Mouse (Mus musculus) embryonic facial prominence, embryonic 14.5 days (tissue): ENCODE results near the gene Cd302. TPM values are rescaled to one million over a fixed set of nuclear protein-coding genes. Genes with fewer than 3 reads are reported as not detected.

Source experiments
- ATAC-seq: fragments of 200-750 bp; cut with Nextera tagmentation; 2 replicates; pipeline ENCODE4 v1.8.0; 2017; ENCODE audit warnings: low read depth, moderate number of reproducible peaks, moderate TSS enrichment
- DNase-seq: peaks from one replicate; pipeline ENCODE4 v3.0.0-alpha.2; 2015; ENCODE audit warnings: low spot score
- H3K27ac ChIP-seq: fragments of 300-500 bp; sonication (generic); replicated peaks from 2 replicates; pipeline ENCODE4 v1.5.1; 2014; ENCODE audit warnings: low read depth, mild to moderate bottlenecking, low read length, moderate library complexity
- H3K27me3 ChIP-seq: fragments of 300-500 bp; sonication (generic); replicated peaks from 2 replicates; pipeline ENCODE4 v1.6.1; 2014; ENCODE audit warnings: low read length; ENCODE audit not compliant: control insufficient read depth, insufficient read depth
- H3K36me3 ChIP-seq: fragments of 300-500 bp; sonication (generic); 2 replicates; pipeline ENCODE4 v1.6.1; 2014; ENCODE audit warnings: low read length, mixed read lengths; ENCODE audit not compliant: control insufficient read depth, insufficient read depth
- H3K4me1 ChIP-seq: fragments of 300-500 bp; sonication (generic); 2 replicates; pipeline ENCODE4 v1.6.1; 2014; ENCODE audit warnings: antibody characterized with exemption, low read length; ENCODE audit not compliant: control insufficient read depth, insufficient read depth
- H3K4me2 ChIP-seq: fragments of 300-500 bp; sonication (generic); 2 replicates; pipeline ENCODE4 v1.6.1; 2014; ENCODE audit warnings: low read depth, mild to moderate bottlenecking, low read length, moderate library complexity, mixed read lengths
- H3K4me3 ChIP-seq: fragments of 300-500 bp; sonication (generic); 2 replicates; pipeline ENCODE4 v1.5.1; 2014; ENCODE audit warnings: low read depth, mild to moderate bottlenecking, low read length
- H3K9ac ChIP-seq: fragments of 300-500 bp; sonication (generic); 2 replicates; pipeline ENCODE4 v1.6.1; 2014; ENCODE audit warnings: low read depth, mild to moderate bottlenecking, low read length, moderate library complexity, mixed read lengths
- H3K9me3 ChIP-seq: fragments of 300-500 bp; sonication (generic); 2 replicates; pipeline ENCODE4 v1.6.1; 2016; ENCODE audit warnings: low read length; ENCODE audit not compliant: control insufficient read depth
- WGBS: fragments of 180-500 bp; shearing (Covaris S2); extraction: QIAGEN DNeasy Blood & Tissue Kit; methylation state at CpG from one replicate; pipeline ENCODE4 v1.1.7; 2014; 5-methylcytosine and 5-hydroxymethylcytosine counted together
- polyA plus RNA-seq: library from polyadenylated mRNA; unstranded; fragments of >200 nt; fragmentation: Nextera tagmentation; extraction: Ambion mirVana; gene quantifications from 2 replicates; pipeline ENCODE4 v1.2.1, GENCODE M21; 2014

Gene Cd302
- polyA plus RNA-seq, 1 experiment from 2014 or later, result 55.2 TPM

DNA sequence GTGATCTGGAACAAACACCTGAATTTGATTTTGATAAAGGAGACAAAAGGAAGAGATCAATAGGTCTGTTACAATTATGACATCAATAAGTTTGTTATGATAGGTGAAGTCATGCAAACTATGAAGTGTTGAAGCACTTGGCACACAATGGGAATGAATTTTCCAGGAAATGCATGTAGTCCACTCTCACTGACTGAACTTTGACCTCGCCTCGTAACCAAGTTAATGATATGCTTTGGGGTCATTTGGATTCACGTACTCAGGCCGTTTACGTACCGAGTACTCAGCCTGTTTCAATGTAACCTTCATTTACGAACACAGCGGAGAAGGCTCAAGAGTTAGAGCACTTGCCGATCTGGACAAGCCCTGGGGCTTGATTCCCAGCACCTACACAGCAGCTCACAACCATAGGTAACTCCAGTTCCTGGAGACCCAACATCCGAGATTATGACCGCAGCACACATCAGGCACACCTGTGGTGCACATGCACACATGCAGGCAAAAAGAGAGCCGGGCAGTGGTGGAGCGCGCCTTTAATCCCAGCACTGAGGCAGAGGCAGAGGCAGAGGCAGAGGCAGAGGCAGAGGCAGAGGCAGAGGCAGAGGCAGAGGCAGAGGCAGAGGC, 14.3 kb downstream of the Cd302 start:
- Histone ChIP-seq H3K27ac (no peak overlapping the region), H3K4me1 (peaks cover 8% of the 10 kb centered on the region), H3K9ac (no peak overlapping the region), H3K9me3 (no peaks in the 10 kb centered on the region), H3K27me3 (no peaks in the 10 kb centered on the region), H3K36me3 (peaks cover 12% of the 10 kb centered on the region; the same call in 1 of the 2 replicates), H3K4me3 (no peak overlapping the region), H3K4me2 (no peak overlapping the region)
- ATAC-seq (no peak), DNase-seq (no peak)
- 92% methylated on average over 14 of the region's 14 CpGs for WGBS

GRCm38 (mm10) chr2:60267567-60267966, 16.7 kb downstream of the Cd302 start:
- DNase-seq, result peak; percentile 87
- peaks cover 8% of the 10 kb centered on the region for H3K4me1 ChIP-seq
- H3K4me2 ChIP-seq, result no peak overlapping the region
- peak; percentile 96 for ATAC-seq
- no peak overlapping the region; the same call in 1 of the 2 replicates for H3K27ac ChIP-seq
- no peaks in the 10 kb centered on the region for H3K27me3 ChIP-seq
- 12% methylated on average over 1 of the region's 1 CpGs for WGBS
- no peak overlapping the region for H3K4me3 ChIP-seq
- peaks cover 13% of the 10 kb centered on the region; the same call in 1 of the 2 replicates for H3K36me3 ChIP-seq
- H3K9ac ChIP-seq, result no peak overlapping the region
- no peaks in the 10 kb centered on the region for H3K9me3 ChIP-seq

DNA sequence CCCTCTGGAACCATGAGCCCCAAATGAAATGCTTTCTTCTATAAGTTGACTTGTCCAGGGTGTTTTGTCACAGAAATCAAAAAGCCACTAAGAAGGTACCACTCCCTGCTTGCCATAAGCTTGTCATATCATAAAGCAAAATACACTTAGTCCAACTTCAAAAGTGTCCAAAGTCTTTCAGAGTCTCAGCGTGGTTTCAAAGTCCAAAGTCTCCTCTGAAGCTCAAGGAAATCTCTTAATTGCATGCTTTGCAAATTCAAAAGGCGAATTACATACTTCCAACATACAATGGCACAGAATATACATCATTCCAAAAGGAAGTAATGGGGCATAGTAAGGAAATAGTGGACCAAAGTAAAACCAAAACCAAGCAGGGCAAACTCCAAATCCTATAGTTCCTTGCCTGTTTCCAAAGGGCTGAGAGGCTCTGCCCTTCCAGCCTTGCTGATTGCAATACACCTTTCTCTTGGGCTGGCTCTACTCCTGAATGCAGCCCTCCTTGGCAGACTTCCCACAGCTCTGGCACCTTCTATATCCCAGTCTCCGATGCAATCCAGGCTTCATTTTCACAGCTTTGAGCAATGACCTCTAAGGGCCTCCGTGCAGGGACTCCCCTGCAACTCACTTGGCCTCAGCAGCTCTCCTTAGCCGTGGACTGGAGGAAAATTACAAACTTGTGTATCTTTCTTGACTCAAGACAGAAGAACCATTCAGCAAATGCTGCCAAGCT, 23.5 kb downstream of the Cd302 start:
- H3K4me2 ChIP-seq, result no peak overlapping the region
- H3K36me3 ChIP-seq, result 0 out of 2 replicates have a peak, but pooled peaks cover 14% of the 10 kb centered on the region
- no peaks in the 10 kb centered on the region for H3K4me1 ChIP-seq
- ATAC-seq (no peak), DNase-seq (no peak)
- no peak overlapping the region for H3K9ac ChIP-seq
- no peaks in the 10 kb centered on the region for H3K27me3 ChIP-seq
- H3K9me3 ChIP-seq, result no peaks in the 10 kb centered on the region
- WGBS, result 81% methylated on average over 5 of the region's 5 CpGs
- no peak overlapping the region for H3K4me3 ChIP-seq
- H3K27ac ChIP-seq, result no peak overlapping the region

DNA sequence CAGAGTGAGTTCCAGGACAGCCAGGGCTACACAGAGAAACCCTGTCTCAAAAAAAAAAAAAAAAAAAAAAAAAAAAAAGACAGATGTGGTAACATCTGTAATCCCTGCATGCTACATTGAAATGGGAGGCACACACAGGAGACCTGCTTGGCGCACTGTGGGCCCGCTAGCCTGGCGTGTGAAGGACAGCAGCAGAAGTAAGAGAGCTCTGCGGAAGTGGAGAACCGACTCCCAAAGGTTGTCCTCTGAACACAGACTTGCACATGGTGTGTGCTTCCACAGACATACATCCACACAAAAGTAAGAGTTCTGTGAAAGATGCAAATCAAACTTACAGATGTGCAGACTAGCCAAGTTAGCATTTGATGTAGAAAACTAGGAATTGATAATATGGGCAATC, 25.1 kb downstream of the Cd302 start:
- Histone ChIP-seq H3K9ac (no peak overlapping the region), H3K36me3 (peaks cover 20% of the 10 kb centered on the region), H3K9me3 (no peaks in the 10 kb centered on the region), H3K4me3 (no peak overlapping the region), H3K27me3 (no peaks in the 10 kb centered on the region), H3K4me1 (no peaks in the 10 kb centered on the region), H3K27ac (no peak overlapping the region), H3K4me2 (no peak overlapping the region)
- ATAC-seq (no peak), DNase-seq (no peak)
- WGBS, result 91% methylated on average over 5 of the region's 5 CpGs

- DNase-seq (no peak), ATAC-seq (no peak)
- no peaks in the 10 kb centered on the region for H3K9me3 ChIP-seq
- no peak overlapping the region for H3K4me3 ChIP-seq
- H3K4me1 ChIP-seq, result no peaks in the 10 kb centered on the region
- no peak overlapping the region for H3K9ac ChIP-seq
- H3K36me3 ChIP-seq, result peaks cover 25% of the 10 kb centered on the region
- H3K27ac ChIP-seq, result no peak overlapping the region
- H3K4me2 ChIP-seq, result no peak overlapping the region
- no peaks in the 10 kb centered on the region for H3K27me3 ChIP-seq
- 79% methylated on average over 2 of the region's 2 CpGs for WGBS
Measured at GRCm38 (mm10) chr2:60256751-60257150, 27.5 kb downstream of the Cd302 start.

DNA sequence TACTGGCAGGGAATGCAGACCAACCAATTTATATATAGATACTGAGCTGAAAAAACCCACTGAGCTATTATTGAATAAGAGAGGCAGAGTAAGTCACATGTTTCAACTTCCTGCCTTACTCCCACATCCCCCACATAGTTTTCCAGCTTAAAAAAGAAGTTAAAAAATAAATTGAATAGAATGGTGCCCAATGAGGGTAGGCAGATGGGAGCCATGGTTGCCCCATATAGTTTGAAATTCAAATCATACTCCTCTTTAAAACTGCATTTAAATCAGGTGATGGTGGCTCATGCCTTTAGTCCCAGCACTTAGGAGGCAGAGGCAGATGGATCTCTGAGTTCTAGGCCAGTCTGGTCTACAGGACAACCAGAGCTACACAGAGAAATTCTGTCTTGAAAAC, 30.8 kb downstream of the Cd302 start:
- H3K9me3 ChIP-seq, result no peaks in the 10 kb centered on the region
- no peaks in the 10 kb centered on the region for H3K27me3 ChIP-seq
- no peaks in the 10 kb centered on the region for H3K4me1 ChIP-seq
- no peak for ATAC-seq
- H3K36me3 ChIP-seq, result peaks cover 43% of the 10 kb centered on the region
- no peak for DNase-seq
- H3K4me2 ChIP-seq, result no peak overlapping the region
- no peak overlapping the region for H3K27ac ChIP-seq
- no peak overlapping the region for H3K9ac ChIP-seq
- H3K4me3 ChIP-seq, result no peak overlapping the region

- whole genome bisulfite sequencing, result 85% methylated on average over 4 of the region's 4 CpGs
Measured at GRCm38 (mm10) chr2:60252782-60253181, 31.5 kb downstream of the Cd302 start.

GRCm38 (mm10) chr2:60234506-60234905, 49.8 kb downstream of the Cd302 start:
- H3K27ac ChIP-seq, result no peak overlapping the region
- ATAC-seq (no peak), DNase-seq (no peak)
- 72% methylated on average over 7 of the region's 7 CpGs for WGBS
- no peaks in the 10 kb centered on the region for H3K4me1 ChIP-seq
- H3K9me3 ChIP-seq, result no peaks in the 10 kb centered on the region
- H3K4me2 ChIP-seq, result no peak overlapping the region
- H3K9ac ChIP-seq, result no peak overlapping the region
- H3K4me3 ChIP-seq, result no peak overlapping the region
- H3K27me3 ChIP-seq, result no peaks in the 10 kb centered on the region
- peaks cover 93% of the 10 kb centered on the region for H3K36me3 ChIP-seq

More at GRCm38 (mm10) chr2:60252782-60253181, 31.5 kb downstream of the Cd302 start:
- Histone ChIP-seq H3K36me3 (peaks cover 43% of the 10 kb centered on the region), H3K9me3 (no peaks in the 10 kb centered on the region), H3K27ac (no peak overlapping the region), H3K4me3 (no peak overlapping the region), H3K27me3 (no peaks in the 10 kb centered on the region), H3K4me2 (no peak overlapping the region), H3K9ac (no peak overlapping the region), H3K4me1 (no peaks in the 10 kb centered on the region)
- ATAC-seq (no peak), DNase-seq (no peak)

GRCm38 (mm10) chr2:60233147-60233546, 51.1 kb downstream of the Cd302 start:
- H3K36me3 ChIP-seq, result peaks cover 83% of the 10 kb centered on the region
- no peak for DNase-seq

More at GRCm38 (mm10) chr2:60233147-60233546, 51.1 kb downstream of the Cd302 start:
- Histone ChIP-seq H3K4me3 (no peak overlapping the region), H3K27ac (no peak overlapping the region), H3K4me1 (no peaks in the 10 kb centered on the region), H3K9me3 (no peaks in the 10 kb centered on the region), H3K9ac (no peak overlapping the region), H3K4me2 (no peak overlapping the region), H3K27me3 (no peaks in the 10 kb centered on the region)
- 65% methylated on average over 2 of the region's 2 CpGs for WGBS
- no peak for ATAC-seq
